Mouse (Mus musculus): ENCODE measurements at regions not wholly inside any gene's neighbourhood (a gene's known extent, or its start where the extent isn't known, plus 50 kb on each side); places are given as distances from the start of the nearest gene placed in this dataset.

DNA sequence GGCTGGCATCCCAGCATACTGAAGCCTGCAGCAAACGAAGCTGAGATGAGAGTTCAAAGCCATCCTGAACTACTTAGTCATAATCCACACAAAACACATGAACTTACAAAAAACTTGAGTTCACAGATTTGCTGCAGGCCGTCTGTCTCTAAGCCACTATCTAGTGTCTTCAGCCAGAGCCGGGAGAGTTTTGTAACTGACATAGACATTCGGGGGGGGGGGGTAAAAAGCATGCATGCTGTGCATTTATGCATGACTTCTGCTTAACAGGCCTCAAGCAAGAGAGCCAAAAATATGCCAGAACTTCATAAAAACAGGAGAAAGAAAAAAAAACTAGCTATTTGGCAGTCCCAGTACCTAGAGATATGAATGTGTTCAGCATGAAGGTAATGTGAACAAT is 120.2 kb upstream of the Plcz1 start:
- Histone ChIP-seq H3K4me2 (ENCODE audit: low read depth) (no peak overlapping the region), H3K27me3 (ENCODE audit: insufficient read depth, low read length) (no peaks in the 10 kb centered on the region), H3K9ac (no peak overlapping the region), H3K4me3 (ENCODE audit: low read depth, low read length) (no peak overlapping the region), H3K9me3 (ENCODE audit: low read length) (no peaks in the 10 kb centered on the region), H3K27ac (ENCODE audit: low read depth, low read length) (no peak overlapping the region), H3K4me1 (ENCODE audit: insufficient read depth) (no peaks in the 10 kb centered on the region), H3K36me3 (ENCODE audit: insufficient read depth) (no peaks in the 10 kb centered on the region)
- DNase-seq (peak; percentile 29), ATAC-seq (peak; percentile 44)
- TF ChIP-seq CTCF (IDR thresholded peaks at IDR 0.05; ENCODE audit: low read depth) = no peak
- WGBS = 49% methylated on average over 4 of the region's 4 CpGs

DNA sequence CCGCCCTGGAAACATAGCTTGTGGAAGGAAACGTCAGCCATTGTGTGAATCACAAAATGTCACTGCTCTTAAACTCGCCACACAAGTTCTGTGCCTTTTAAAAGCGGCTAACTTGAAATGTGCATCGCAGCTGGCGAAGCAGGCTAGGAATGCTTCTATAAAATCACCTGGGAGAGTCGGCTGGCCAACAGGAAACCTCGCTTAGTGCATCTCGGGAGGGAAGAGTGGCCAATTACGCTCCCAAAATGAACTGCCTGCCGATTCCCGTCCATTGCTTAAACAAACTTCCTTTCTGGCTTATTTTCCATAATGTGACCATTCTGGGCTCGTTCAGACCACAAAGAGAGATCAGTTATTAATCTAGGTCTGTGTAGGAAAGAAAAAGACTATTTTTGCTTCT is 119.7 kb upstream of the Plcz1 start:
- Histone ChIP-seq H3K4me2 (ENCODE audit: low read depth) (no peak overlapping the region), H3K4me1 (ENCODE audit: insufficient read depth) (no peaks in the 10 kb centered on the region), H3K27me3 (ENCODE audit: insufficient read depth, low read length) (no peaks in the 10 kb centered on the region), H3K27ac (ENCODE audit: low read depth, low read length) (no peak overlapping the region), H3K9me3 (ENCODE audit: low read length) (no peaks in the 10 kb centered on the region), H3K36me3 (ENCODE audit: insufficient read depth) (no peaks in the 10 kb centered on the region), H3K9ac (no peak overlapping the region), H3K4me3 (ENCODE audit: low read depth, low read length) (no peak overlapping the region)
- TF ChIP-seq CTCF (IDR thresholded peaks at IDR 0.05; ENCODE audit: low read depth) = no peak
- ATAC-seq (no peak), DNase-seq (no peak)
- WGBS = 84% methylated on average over 13 of the region's 13 CpGs

DNA sequence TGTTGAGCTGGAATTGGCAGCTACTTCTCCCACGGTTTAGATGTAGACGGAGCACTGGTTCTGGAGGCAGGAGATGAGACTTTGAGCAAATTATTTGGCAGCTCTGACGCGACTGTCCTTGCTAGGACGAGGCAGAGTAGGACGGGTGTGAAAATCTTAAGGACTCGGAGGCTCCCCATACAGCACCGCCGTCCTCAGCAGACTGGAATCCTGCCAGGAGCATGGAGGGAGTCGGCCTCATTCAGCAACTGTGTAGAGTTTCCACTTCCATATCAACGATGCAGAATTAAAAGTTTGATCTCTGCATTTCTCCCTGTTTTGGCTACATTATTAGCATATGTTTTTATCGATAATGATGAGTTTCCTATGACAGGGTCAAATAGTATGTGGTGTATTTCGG is 117.7 kb upstream of the Plcz1 start:
- H3K27me3 ChIP-seq (ENCODE audit: insufficient read depth, low read length) = no peaks in the 10 kb centered on the region
- no peak overlapping the region for H3K9ac ChIP-seq
- no peaks in the 10 kb centered on the region for H3K36me3 ChIP-seq (ENCODE audit: insufficient read depth)
- TF ChIP-seq CTCF (IDR thresholded peaks at IDR 0.05; ENCODE audit: low read depth) = no peak
- H3K4me2 ChIP-seq (ENCODE audit: low read depth) = no peak overlapping the region
- WGBS = 51% methylated on average over 13 of the region's 13 CpGs
- H3K4me1 ChIP-seq (ENCODE audit: insufficient read depth) = no peaks in the 10 kb centered on the region
- ATAC-seq (no peak), DNase-seq (no peak)
- H3K4me3 ChIP-seq (ENCODE audit: low read depth, low read length) = no peak overlapping the region
- no peaks in the 10 kb centered on the region for H3K9me3 ChIP-seq (ENCODE audit: low read length)
- no peak overlapping the region for H3K27ac ChIP-seq (ENCODE audit: low read depth, low read length)

DNA sequence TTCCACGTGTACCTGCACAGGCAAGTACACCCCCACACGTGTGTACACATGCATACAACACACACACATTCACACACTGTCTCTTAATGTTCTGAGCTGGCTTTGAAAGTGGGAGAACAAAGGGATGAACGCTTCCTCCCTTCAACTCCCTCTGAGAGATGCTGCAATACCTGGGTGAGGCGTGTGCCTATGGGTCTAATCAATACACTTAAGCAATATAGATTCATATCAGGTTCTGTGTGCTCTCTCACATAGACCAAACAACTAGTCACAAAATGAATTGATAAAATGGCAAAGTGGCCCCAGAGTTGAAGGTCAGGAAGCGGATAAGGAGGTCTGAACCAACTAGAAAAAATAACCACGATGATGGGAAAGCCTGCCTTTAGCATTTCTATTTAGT is 116.1 kb upstream of the Plcz1 start:
- Histone ChIP-seq H3K4me1 (ENCODE audit: insufficient read depth) (no peaks in the 10 kb centered on the region), H3K27me3 (ENCODE audit: insufficient read depth, low read length) (no peaks in the 10 kb centered on the region), H3K27ac (ENCODE audit: low read depth, low read length) (no peak overlapping the region), H3K9me3 (ENCODE audit: low read length) (no peaks in the 10 kb centered on the region), H3K36me3 (ENCODE audit: insufficient read depth) (no peaks in the 10 kb centered on the region), H3K9ac (no peak overlapping the region), H3K4me3 (ENCODE audit: low read depth, low read length) (no peak overlapping the region), H3K4me2 (ENCODE audit: low read depth) (no peak overlapping the region)
- DNase-seq (no peak), ATAC-seq (no peak)
- no peak for TF ChIP-seq CTCF (IDR thresholded peaks at IDR 0.05; ENCODE audit: low read depth)
- WGBS = 85% methylated on average over 6 of the region's 6 CpGs

DNA sequence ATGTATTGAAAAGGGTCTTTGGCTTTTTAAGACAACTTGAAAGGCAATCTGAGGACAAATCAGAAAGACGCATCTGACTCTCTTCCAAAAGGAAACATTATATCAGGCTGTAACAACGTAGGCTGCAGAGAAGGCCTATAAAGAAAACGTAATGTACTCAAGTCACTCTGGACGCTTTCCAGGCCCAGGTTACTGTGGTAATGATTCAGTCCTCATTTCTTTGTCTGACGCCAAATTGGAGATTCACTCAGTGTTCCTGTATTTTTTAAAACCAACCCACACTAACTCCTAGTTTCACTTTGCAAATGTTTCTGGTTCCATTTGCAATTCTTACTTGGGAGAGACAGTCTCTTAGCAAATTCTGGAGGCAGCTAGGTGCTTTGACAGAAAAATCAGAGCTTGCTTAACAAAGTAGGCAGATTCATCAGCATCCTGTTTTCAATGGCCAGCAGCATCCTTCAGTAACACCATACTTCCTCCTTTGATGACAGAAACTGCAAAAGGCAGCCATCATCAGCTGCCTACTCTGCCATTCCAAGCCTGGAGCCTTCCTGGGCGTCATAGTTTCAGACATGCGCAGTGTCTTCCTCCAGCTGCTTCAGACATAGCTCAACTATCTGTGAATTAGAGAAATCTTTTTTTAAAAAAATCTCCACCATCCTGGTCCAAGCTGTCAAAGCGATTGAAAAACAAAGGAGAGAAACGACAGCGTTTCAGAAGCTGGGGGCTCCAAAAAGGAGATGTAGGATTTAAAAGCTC is 111.3 kb upstream of the Plcz1 start:
- H3K4me2 ChIP-seq (ENCODE audit: low read depth) = no peak overlapping the region
- H3K9ac ChIP-seq = no peak overlapping the region
- no peak overlapping the region for H3K4me3 ChIP-seq (ENCODE audit: low read depth, low read length)
- TF ChIP-seq CTCF (IDR thresholded peaks at IDR 0.05; ENCODE audit: low read depth) = no peak
- H3K27ac ChIP-seq (ENCODE audit: low read depth, low read length) = no peak overlapping the region
- DNase-seq (peak; percentile 64), ATAC-seq (peak; percentile 79)
- no peaks in the 10 kb centered on the region for H3K36me3 ChIP-seq (ENCODE audit: insufficient read depth)
- WGBS = 40% methylated on average over 10 of the region's 10 CpGs
- no peaks in the 10 kb centered on the region for H3K27me3 ChIP-seq (ENCODE audit: insufficient read depth, low read length)
- no peaks in the 10 kb centered on the region for H3K9me3 ChIP-seq (ENCODE audit: low read length)
- H3K4me1 ChIP-seq (ENCODE audit: insufficient read depth) = no peaks in the 10 kb centered on the region

DNA sequence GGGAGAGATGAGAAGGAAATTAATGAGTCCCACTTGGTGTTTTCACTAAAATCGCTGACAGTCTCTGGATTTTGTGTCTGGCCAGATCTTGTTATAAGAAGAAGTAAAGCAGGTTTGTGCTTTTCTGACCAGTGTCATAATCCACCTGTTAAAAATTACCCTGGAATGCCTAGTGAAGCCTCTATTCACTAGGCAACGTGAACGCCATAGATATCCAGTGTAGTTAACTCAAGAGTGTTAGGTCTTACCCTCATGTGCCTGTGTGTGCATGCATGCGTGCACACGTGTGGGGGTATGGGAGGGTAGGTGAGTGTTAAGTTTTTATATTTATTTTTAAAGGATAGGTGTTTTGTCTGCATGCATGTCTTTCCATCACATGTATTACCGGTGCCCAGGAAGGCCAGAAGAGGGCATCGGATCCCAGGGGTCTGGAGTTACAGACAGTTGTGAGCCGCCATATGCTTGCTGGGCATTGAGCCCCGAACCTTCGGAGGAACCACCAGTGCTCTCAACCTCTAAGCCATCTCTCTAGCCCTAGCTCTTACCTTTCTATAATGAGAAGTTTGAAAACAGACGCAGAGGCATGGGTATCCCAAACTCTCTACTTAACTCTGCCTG is 107.5 kb upstream of the Plcz1 start:
- ATAC-seq (no peak), DNase-seq (no peak)
- Histone ChIP-seq H3K4me2 (ENCODE audit: low read depth) (no peak overlapping the region), H3K4me3 (ENCODE audit: low read depth, low read length) (no peak overlapping the region), H3K4me1 (ENCODE audit: insufficient read depth) (no peaks in the 10 kb centered on the region), H3K9me3 (ENCODE audit: low read length) (no peaks in the 10 kb centered on the region), H3K27ac (ENCODE audit: low read depth, low read length) (no peak overlapping the region), H3K27me3 (ENCODE audit: insufficient read depth, low read length) (no peaks in the 10 kb centered on the region), H3K36me3 (ENCODE audit: insufficient read depth) (no peaks in the 10 kb centered on the region), H3K9ac (no peak overlapping the region)
- no peak for TF ChIP-seq CTCF (IDR thresholded peaks at IDR 0.05; ENCODE audit: low read depth)
- WGBS = 86% methylated on average over 11 of the region's 11 CpGs

DNA sequence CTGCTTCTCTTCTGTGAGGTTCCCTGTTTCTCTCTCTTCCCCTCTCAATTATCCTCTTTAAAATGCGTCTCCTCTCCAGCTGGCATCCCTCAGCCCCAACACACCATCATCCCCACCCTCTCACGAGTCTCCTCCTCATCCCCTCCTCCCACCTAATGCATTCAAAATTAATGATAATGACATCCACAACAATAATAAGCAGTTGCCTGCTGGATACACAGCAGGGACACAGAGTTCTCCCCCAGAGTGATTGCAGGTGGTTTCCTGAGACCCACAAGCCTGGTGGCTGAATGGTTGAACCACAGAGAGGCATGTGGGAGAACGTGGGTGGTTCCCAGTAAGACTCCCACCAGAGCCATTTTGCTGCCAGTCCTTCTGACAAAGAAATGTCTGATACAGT is 106.9 kb upstream of the Plcz1 start:
- H3K4me2 ChIP-seq (ENCODE audit: low read depth) = no peak overlapping the region
- WGBS = 26% methylated on average over 3 of the region's 3 CpGs
- H3K36me3 ChIP-seq (ENCODE audit: insufficient read depth) = no peaks in the 10 kb centered on the region
- no peak for TF ChIP-seq CTCF (IDR thresholded peaks at IDR 0.05; ENCODE audit: low read depth)
- H3K4me3 ChIP-seq (ENCODE audit: low read depth, low read length) = no peak overlapping the region
- H3K9ac ChIP-seq = no peak overlapping the region
- H3K9me3 ChIP-seq (ENCODE audit: low read length) = no peaks in the 10 kb centered on the region
- H3K27ac ChIP-seq (ENCODE audit: low read depth, low read length) = no peak overlapping the region
- H3K4me1 ChIP-seq (ENCODE audit: insufficient read depth) = no peaks in the 10 kb centered on the region
- no peaks in the 10 kb centered on the region for H3K27me3 ChIP-seq (ENCODE audit: insufficient read depth, low read length)
- peak; percentile 75 for ATAC-seq
- DNase-seq = peak; percentile 20
